9 mouse cellular contexts compared by ENCODE assay signal in the genomic region with DNA sequence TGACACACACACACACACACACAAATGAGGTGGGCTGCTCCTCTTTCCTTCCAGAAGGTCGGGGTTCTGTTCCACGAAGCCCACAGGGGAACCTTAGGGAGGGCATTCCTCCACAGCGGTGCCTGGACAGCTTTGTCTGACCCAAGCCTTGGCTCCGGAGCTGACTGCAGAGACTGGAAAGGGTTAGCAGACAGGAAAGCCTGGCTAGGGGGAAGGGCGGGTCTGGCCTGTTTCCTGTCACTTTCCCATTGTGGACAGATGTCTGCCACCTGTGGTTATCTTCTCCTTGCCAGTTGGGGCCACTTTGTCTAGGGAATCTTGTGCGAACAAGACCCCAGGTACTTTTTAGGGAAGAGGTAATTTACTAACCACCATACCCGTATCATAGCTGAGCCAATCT. TPM values are rescaled to one million over a fixed set of nuclear protein-coding genes. Genes with fewer than 3 reads are reported as not detected.
DNase-seq lines count a peak whose midpoint lies in the region; ATAC-seq lines count a peak whose summit lies in the region.
"Had no signal": no experiment of that assay in that cellular context is flagged by ENCODE, and none has a peak within 500 bp of the region (broad histone marks: within the 10 kb centered on the region; RNA-seq: fewer than 3 reads in every experiment).

No protein-coding gene starts in this region.

- DNase-seq in adrenal gland, postnatal 36 days = peak; percentile 32 to 54
- DNase-seq in adrenal gland, adult 18-20 months (ENCODE audit: low spot score in 2 of 2) = no peak
- peak; percentile 55 to 56 for DNase-seq in heart, adult 18-20 months
- peak; percentile 34 for DNase-seq in kidney, adult 18-20 months
- no peak for DNase-seq in frontal cortex, postnatal 25 days (ENCODE audit: low spot score in 2 of 2)
- DNase-seq in right cerebral cortex, adult 18-20 months = no peak
- no peak for DNase-seq in ovary, postnatal 36 days (ENCODE audit: low spot score)

- peak overlapping the region; percentile 62 for H3K9ac ChIP-seq in lung, embryonic 16.5 days (ENCODE audit: low read length)

- peak overlapping the region; percentile 56 for H3K4me3 ChIP-seq in lung, embryonic 16.5 days (ENCODE audit: low read length)

- H3K4me2 ChIP-seq in lung, embryonic 16.5 days (ENCODE audit: low read depth, low read length) = peak overlapping the region; percentile 59

- H3K27me3 ChIP-seq in lung, embryonic 16.5 days (ENCODE audit: control insufficient read depth, insufficient read depth, low read depth, low read length) = no peaks in the 10 kb centered on the region

- 4% methylated on average over 7 of the region's 7 CpGs for WGBS in lung, embryonic 16.5 days

- no peaks in the 10 kb centered on the region for H3K9me3 ChIP-seq in lung, embryonic 16.5 days (ENCODE audit: control insufficient read depth, low read length)

- H3K27ac ChIP-seq in lung, embryonic 16.5 days (ENCODE audit: low read length) = peak overlapping the region; percentile 48

- H3K4me1 ChIP-seq in lung, embryonic 16.5 days (replicated peaks; ENCODE audit: control insufficient read depth, insufficient read depth, low read length) = peaks cover 18% of the 10 kb centered on the region; the same call in 1 of the 2 replicates

- no peaks in the 10 kb centered on the region for H3K36me3 ChIP-seq in lung, embryonic 16.5 days (ENCODE audit: control insufficient read depth, insufficient read depth, low read length)

- ATAC-seq in lung, embryonic 16.5 days (ENCODE audit: low read depth) = peak; percentile 62

RNA-seq across cellular contexts. Expression of a gene that starts 0.5 kb away (rescaled TPM):
- total RNA-seq in adrenal gland, postnatal 36 days (2021) = 1 to 10 TPM; 1.7 TPM
- total RNA-seq in adrenal gland, adult 18-20 months (2021) = 1 to 10 TPM; 1.9 to 2.2 TPM
- 1 to 10 TPM; 1.6 to 2.3 TPM for total RNA-seq in heart, adult 18-20 months (2021)
- polyA plus RNA-seq in lung, embryonic 16.5 days (2015; fragmentation: Nextera tagmentation; extraction: Ambion mirVana) = 41.7 and 41.9 TPM in 2 replicates

RNA-seq across cellular contexts. Expression of a gene that starts 21.2 kb away (rescaled TPM):
- total RNA-seq in adrenal gland, postnatal 36 days (2021) = 10 to 100 TPM; 28.9 to 36.0 TPM
- total RNA-seq in adrenal gland, adult 18-20 months (2021) = 10 to 100 TPM; 35.7 to 41.6 TPM
- total RNA-seq in heart, adult 18-20 months (2021) = 10 to 100 TPM; 17.7 to 19.9 TPM
- polyA plus RNA-seq in lung, embryonic 16.5 days (2015; fragmentation: Nextera tagmentation; extraction: Ambion mirVana) = 64.3 and 64.4 TPM in 2 replicates

RNA-seq across cellular contexts. Expression of a gene that starts 34.6 kb away (rescaled TPM):
- not detected for total RNA-seq in adrenal gland, postnatal 36 days (2021)
- total RNA-seq in adrenal gland, adult 18-20 months (2021) = not detected
- total RNA-seq in heart, adult 18-20 months (2021) = not detected
- not detected in 2 replicates for polyA plus RNA-seq in lung, embryonic 16.5 days (2015; fragmentation: Nextera tagmentation; extraction: Ambion mirVana)
- polyA plus RNA-seq: C2C12 had no signal

Comparison
In these comparisons a context has a peak if more than half of its experiments do, and no peak if none do; other contexts are left out.
1. DNase-seq: peak in adrenal gland, postnatal 36 days (2 of 2), heart, adult 18-20 months (2 of 2) and kidney, adult 18-20 months (single experiment); none in adrenal gland, adult 18-20 months (0 of 2), frontal cortex, postnatal 25 days (0 of 2), right cerebral cortex, adult 18-20 months (single experiment) and ovary, postnatal 36 days (single experiment).